Mouse (Mus musculus) layer of hippocampus, adult 18-20 months (tissue): ENCODE measurements around the gene Rhod. TPM values are rescaled to one million over a fixed set of nuclear protein-coding genes. Genes with fewer than 3 reads are reported as not detected.

Experiments used
- DNase-seq, 2 experiments: peaks; one replicate each; pipeline ENCODE4 v3.0.0; 2022; ENCODE audit warnings: low spot score in 2 of 2
- total RNA-seq, 2 experiments: library from RNA; stranded (reverse); gene quantifications; 2 replicates each; pipeline ENCODE4 v1.2.3; 2021

The Rhod gene
- total RNA-seq, 2 experiments from 2014 or later: 1.0 to 1.2 TPM

DNA sequence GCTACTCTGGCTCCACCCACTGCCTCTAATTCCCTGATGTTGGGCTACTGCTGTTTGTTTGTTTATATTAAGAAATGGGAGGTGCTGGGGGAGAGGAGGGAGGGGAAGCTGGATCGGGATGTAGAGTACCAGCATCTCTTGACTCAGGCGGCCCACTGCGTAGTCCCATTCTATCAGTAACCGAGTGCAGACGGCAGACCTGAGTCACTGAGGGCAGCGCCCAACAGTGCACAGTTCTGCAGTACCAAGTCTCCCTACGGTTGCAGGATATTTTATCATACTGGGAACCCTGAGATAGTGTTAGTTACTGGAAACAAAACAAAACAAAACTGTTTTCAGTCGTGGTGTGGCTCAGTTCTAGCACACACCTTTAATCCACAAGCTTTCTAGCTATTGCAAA is 11.9 kb upstream of the Rhod start:
- no peak for DNase-seq

DNA sequence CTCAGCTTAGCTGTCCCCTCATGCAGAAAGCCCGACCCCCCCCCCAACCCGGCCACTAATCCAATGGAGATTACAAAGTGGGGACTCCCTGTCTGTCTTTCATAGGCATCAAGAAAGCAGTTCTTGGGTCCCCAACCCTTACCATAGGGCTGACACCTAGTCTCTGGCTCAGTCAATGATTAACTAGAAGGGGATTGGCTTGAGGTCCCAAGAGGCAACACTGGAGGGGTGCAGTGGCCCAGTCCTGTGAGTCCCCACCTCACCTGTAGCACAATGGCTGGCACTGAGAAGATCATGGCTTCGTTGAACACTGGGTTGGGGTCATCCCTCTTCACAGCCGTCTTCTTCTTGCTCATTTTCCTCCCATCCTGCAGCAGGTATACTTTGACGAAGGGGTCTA is 11.4 kb upstream of the Rhod start:
- no peak for DNase-seq

GRCm38 (mm10) chr19:4449230-4449629 is 10.0 kb upstream of the Rhod start:
- DNase-seq: no peak

DNA sequence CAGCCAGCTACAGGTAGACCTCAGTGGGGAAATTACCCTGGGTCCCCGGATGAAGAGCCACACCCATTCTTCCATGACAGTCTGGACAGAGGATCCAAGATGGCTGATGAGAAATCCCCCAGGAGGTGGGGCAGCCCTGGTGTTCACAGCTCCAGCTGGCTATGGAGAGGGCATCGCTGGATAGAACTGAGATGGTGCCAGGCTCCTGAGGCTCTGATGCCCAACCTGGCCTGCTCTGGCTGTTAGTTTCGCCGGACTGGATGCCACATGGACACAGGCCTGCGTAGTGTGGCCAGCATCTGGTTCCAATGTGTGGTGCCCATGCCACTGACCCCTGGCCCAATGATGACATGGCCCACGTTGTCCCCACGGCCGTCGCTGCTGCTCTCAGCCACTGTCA is 8.2 kb upstream of the Rhod start:
- no peak for DNase-seq

DNA sequence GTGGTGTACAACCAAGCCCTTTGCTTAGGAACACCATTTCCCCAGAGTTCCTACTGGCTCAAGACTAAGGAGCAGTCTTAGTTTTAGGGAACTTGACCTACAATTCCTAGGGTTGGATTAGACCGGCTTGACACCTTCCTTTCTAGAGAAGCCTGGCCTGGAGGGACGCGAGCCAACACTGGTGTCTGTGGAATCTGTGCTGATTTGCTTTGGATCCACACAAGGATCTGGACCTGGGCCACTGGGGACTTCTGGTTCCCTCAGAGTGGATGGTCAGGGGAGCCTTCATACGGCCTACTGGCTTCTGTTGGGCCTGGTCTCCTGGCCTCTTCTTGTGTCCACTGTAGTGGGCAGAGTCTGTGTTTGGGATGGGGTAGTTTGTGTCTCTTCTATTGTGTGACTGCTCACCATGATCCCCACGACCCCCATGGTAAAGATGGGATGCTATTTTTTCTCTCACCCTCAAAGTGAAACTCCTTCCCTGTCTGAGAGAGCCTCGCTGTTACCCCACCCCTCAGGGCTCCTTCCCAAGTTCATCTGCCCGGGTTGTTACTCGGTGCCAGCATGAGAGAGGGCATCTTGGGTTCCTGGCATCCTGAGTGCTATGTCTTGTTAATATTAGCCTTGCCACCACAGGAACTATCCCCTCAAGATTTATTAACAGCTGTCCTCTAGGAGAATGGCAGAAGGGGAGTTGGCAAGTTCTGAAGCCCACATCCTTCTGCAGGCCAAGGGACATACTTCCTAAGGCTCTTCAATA is 7.6 kb upstream of the Rhod start:
- no peak for DNase-seq

DNA sequence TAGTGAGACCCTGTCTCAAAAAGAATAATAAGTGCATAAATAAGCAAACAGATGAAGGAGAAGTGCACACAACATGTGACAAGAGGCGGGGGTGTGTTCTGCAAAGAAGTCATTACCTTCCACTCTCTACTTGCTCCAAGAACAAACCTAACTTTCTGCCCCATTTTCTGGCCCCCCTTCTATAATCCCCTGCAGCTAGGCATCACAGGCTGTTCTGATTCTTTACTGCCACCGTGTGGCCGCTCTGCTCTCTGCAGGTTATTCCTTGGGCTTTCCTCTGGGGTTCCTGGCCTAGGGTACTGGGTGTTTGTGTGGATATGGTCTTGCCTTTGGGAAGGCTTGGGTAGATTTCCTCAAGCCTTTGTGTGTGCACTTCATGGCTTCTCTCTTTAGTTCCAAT is 3.2 kb upstream of the Rhod start:
- peak; percentile 53 to 86 for DNase-seq

GRCm38 (mm10) chr19:4441621-4442161 is 2.5 kb upstream of the Rhod start:
- DNase-seq: no peak

- peak in 1 of 2 experiments; percentile 57 for DNase-seq
Measured at GRCm38 (mm10) chr19:4441090-4441591, 1.9 kb upstream of the Rhod start.

- no peak for DNase-seq
Measured at GRCm38 (mm10) chr19:4440222-4440621, 990 bp upstream of the Rhod start.

- no peak for DNase-seq
Measured at GRCm38 (mm10) chr19:4438791-4439160, 456 bp downstream of the Rhod start.

GRCm38 (mm10) chr19:4437886-4438285 is 1.3 kb downstream of the Rhod start:
- DNase-seq: no peak

DNA sequence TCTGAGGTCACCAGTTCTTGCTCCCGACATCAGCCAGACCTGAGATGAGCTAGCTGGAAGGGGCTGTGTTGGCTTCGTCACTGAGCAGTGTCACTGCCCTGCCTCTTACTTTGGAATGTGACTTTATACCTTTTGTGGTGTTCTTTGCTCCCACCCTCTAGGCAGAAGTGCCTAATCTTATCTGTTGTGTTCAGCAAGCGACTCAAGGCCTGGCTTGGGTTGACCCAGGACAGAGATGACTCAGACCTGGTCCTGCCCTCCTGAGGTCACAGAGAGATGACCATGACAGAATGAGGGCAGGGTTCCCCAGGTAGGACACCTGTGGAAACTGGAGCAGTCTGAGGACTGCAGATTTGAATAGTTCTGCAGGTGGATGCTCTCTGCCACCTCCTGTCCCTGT is 3.0 kb downstream of the Rhod start:
- no peak for DNase-seq

DNA sequence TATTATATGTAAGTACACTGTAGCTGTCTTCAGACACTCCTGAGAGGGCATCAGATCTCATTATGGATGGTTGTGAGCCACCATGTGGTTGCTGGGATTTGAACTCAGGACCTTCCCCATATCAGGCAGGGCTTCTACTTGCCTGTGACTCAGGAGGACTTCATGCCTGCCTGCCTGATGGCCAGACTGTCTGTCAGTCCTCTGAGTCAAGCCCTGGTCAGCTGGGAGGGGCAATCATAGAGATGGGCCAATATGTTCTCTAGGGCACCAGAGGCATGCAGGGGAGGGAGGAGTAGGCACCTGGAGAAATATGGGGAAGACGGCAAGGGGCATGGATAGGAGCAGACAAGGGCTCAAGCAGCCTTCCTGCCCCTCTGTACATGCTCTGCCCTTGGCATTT is 4.2 kb downstream of the Rhod start:
- DNase-seq: no peak

DNA sequence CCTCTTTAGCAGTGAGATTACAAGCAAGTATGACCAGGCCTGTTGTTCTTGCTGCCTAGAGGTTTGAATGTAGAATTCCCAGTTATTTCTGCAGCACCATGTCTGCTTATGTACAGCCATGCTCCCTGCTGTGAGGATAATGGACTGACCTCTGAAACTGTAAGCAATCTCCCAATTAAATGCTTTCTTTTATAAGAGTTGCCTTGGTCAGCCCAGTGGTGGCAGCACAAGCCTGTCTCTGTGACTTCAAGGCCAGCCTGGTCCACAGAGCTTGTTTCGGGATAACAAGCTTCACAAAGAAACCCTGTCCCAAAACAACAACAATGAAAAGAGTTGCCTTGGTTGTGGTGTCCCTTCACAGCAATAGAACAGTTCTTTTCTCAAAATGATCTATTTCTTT is 5.5 kb downstream of the Rhod start:
- DNase-seq: no peak

DNA sequence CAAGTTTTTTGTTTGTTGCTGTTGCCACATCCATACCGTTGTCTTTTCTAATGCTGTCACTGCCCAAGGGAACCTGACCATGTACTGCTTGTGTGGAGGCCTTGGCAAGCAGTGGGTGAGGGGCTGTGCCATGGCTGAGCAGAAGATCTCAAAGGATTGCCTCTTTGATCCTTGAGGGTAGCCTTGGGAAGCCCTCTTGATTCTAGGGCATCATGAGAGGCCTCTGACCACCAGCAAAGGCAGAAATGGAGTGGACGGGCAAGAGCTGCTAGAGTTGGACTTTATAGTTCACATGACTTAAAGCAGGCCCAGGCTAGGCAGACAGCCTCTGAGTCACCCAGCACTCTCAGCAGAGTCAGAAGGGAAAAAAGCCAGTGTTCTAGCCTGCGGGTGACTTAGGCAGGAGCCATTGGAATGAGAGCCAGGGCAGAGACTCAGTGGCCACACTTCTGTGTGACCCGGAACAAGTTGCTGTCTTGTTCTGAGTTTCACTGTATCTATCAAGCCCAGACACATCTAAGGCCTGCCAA is 9.1 kb downstream of the Rhod start:
- no peak for DNase-seq

DNA sequence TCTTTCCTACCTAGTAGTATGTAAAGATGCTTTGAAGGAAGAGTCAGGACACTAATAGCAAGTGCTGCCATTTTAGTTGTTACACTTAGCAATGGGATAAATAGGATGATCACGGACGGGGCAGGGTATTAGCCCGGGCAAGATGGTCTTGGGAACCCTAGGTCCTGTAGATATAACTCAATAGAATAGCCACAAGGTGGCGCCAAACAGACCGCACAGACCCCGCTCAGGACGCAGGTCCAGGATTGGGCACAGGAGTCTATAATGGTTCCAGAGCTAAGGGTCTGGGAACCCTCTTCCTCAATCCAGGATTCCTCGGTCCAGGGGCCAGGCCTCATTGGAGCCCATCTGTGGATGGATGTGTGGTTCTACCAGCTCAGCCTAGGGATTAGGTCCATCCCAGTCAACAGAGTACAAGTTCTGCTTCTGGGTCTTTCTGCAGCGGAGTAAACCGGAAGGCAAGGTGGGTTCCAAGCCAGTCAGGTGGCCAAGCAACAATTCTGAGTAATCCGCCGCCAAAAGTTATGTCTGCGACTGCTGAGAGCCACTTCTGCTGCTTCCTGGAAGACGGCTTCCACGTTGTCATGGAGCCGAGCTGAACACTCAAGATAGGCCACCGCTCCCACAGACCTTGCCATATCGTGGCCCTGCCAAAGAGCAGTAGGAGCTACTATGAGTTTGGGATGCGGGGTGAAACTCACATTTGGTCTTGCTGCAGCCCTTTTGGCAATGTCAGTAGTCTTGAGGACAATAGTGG is 13.4 kb downstream of the Rhod start:
- DNase-seq: no peak

DNA sequence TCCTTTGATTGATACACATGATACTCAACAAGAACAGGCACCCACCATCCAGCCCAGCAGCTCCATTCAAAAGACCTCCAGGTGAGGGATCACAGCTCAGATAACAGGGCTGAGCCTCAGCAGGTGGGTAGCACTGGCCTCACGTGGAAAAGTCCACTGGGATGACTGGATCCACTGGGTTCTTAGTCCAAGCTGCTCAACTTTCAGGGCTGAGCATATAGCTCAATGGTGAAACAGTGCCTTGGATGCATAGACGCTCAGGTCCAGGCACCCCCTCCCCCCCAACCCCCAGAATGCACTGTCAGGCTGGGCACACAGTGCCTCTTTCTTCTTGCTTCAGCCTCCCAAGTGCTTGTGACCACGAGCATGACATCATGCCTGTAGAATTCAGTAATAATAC is 16.2 kb downstream of the Rhod start:
- no peak for DNase-seq

GRCm38 (mm10) chr19:4422581-4422980 is 16.7 kb downstream of the Rhod start:
- DNase-seq: no peak

DNA sequence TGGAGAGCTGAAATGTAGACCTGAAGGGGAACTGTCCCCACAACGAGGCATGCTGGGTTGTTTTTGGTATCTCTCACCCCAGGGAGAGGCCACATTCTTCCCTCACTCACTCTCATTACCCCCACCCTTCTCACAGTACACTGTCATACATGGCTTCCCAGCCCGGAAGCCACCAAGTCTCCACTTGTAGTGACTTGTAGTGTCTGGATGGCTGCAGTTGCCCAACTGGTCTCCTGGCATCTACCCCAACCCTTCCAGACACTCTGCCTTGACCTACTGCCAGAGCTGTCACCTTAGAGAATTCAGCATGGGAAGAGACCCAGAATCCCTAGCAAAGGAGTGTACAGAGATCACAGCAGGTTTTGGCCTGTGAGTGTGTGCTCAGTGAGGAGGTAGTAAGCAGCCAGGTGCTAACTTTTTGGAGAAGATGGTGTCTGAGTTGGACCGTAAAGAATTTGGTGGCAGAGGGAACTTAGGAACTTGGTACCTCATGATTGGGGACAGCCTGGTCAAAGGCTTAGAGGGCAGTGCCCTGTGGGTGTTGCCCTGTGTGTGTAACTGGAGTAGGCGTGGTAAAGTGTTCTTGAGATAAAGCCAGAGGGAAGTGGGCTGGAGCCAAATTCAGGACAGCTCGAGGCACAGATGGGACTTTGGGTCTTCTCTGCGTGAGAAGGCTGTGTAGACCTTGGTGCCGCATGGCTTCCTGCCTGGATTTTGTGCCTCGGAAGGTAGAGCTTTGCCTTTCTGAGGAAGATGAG is 18.9 kb downstream of the Rhod start:
- DNase-seq: no peak

DNA sequence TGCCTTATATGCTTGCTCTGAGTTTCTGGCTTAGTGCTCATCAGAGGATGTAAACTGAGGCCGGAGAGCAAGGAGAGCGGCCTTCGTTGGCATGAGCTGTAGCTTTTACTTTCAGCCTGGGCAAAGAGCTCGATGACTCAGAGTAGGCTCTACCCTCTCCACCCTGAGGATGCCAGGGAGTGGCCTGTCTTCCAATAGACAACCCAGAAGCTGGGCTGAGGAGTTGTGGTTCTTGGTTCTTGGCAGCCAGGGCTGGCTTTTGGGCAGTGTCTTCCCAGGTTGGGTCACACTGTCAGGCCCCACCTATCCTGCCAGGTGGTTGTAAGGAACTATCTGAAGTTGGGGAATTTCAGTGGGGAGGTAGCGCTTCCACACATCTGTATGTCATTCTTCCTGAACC is 19.5 kb downstream of the Rhod start:
- DNase-seq: no peak

GRCm38 (mm10) chr19:4417713-4418112 is 21.5 kb downstream of the Rhod start:
- DNase-seq: no peak
